Mouse (Mus musculus): Measurements from ENCODE around the gene Gck. TPM values are rescaled to one million over a fixed set of nuclear protein-coding genes. Genes with fewer than 3 reads are reported as not detected.

Gene Gck
- polyA plus RNA-seq, 1 experiment from 2014 or later: 0.84 TPM

- H3K4me2 ChIP-seq: peak within 1 kb of the TSS; percentile 87
- WGBS: 1% methylated on average over 71 of the region's 71 CpGs
- no peaks in the 10 kb centered on the region for H3K27me3 ChIP-seq (ENCODE audit: insufficient read depth, low read length)
- ATAC-seq (ENCODE audit: insufficient read depth): peak; percentile 97
- peak within 1 kb of the TSS; percentile 91 for H3K9ac ChIP-seq
- peak within 1 kb of the TSS; percentile 96 for H3K4me3 ChIP-seq (ENCODE audit: low read depth, low read length)
- no peak for TF ChIP-seq CTCF (IDR thresholded peaks at IDR 0.05; ENCODE audit: low read depth)
- no peaks in the 10 kb centered on the region for H3K9me3 ChIP-seq (ENCODE audit: low read depth, low read length)
- DNase-seq: peak; percentile 99
- peaks cover 12% of the 10 kb centered on the region for H3K36me3 ChIP-seq (ENCODE audit: insufficient read depth)
- peak within 1 kb of the TSS; percentile 92 for H3K27ac ChIP-seq (ENCODE audit: low read depth)
- H3K4me1 ChIP-seq (ENCODE audit: insufficient read depth): peaks cover 8% of the 10 kb centered on the region
These were observed 5.8 kb upstream of the Gck start, which contains the start of gene Ykt6 for GRCm38 (mm10) chr11:5955546-5956276. Gene Ykt6 (plus strand): TSS chr11:5955693.

- Histone ChIP-seq H3K9ac (peak overlapping the region; percentile 91), H3K36me3 (ENCODE audit: insufficient read depth) (peaks cover 7% of the 10 kb centered on the region; the same call in 1 of the 2 replicates), H3K4me1 (ENCODE audit: insufficient read depth) (peaks cover 8% of the 10 kb centered on the region), H3K9me3 (ENCODE audit: low read depth, low read length) (no peaks in the 10 kb centered on the region), H3K4me2 (peak overlapping the region; percentile 87), H3K27ac (ENCODE audit: low read depth) (peak overlapping the region; percentile 92), H3K27me3 (ENCODE audit: insufficient read depth, low read length) (no peaks in the 10 kb centered on the region), H3K4me3 (ENCODE audit: low read depth, low read length) (peak overlapping the region; percentile 96)
- ATAC-seq (ENCODE audit: insufficient read depth) (peak; percentile 69), DNase-seq (peak; percentile 72)
- peak; percentile 57 for TF ChIP-seq CTCF (IDR thresholded peaks at IDR 0.05; ENCODE audit: low read depth)
- WGBS: 3% methylated on average over 7 of the region's 7 CpGs
These were observed 5.2 kb upstream of the Gck start for GRCm38 (mm10) chr11:5954965-5955504.

- Histone ChIP-seq H3K36me3 (ENCODE audit: insufficient read depth) (peaks cover 5% of the 10 kb centered on the region; the same call in 1 of the 2 replicates), H3K9me3 (ENCODE audit: low read depth, low read length) (no peaks in the 10 kb centered on the region), H3K4me2 (peak overlapping the region; percentile 87; the same call in 1 of the 2 replicates), H3K27me3 (ENCODE audit: insufficient read depth, low read length) (no peaks in the 10 kb centered on the region), H3K4me3 (ENCODE audit: low read depth, low read length) (no peak overlapping the region), H3K9ac (no peak overlapping the region), H3K27ac (ENCODE audit: low read depth) (no peak overlapping the region), H3K4me1 (ENCODE audit: insufficient read depth) (peaks cover 8% of the 10 kb centered on the region)
- DNase-seq (no peak), ATAC-seq (ENCODE audit: insufficient read depth) (no peak)
- WGBS: 71% methylated on average over 5 of the region's 5 CpGs
- no peak for TF ChIP-seq CTCF (IDR thresholded peaks at IDR 0.05; ENCODE audit: low read depth)
These were observed 4.6 kb upstream of the Gck start for GRCm38 (mm10) chr11:5954435-5954834.

- H3K27ac ChIP-seq (ENCODE audit: low read depth): no peak overlapping the region
- WGBS: 31% methylated on average over 8 of the region's 8 CpGs
- H3K9ac ChIP-seq: no peak overlapping the region
- TF ChIP-seq CTCF (IDR thresholded peaks at IDR 0.05; ENCODE audit: low read depth): peak; percentile 37
- ATAC-seq (ENCODE audit: insufficient read depth) (no peak), DNase-seq (peak; percentile 71)
- H3K4me2 ChIP-seq: no peak overlapping the region
- H3K36me3 ChIP-seq (ENCODE audit: insufficient read depth): no peaks in the 10 kb centered on the region
- H3K4me3 ChIP-seq (ENCODE audit: low read depth, low read length): no peak overlapping the region
- H3K9me3 ChIP-seq (ENCODE audit: low read depth, low read length): no peaks in the 10 kb centered on the region
- H3K4me1 ChIP-seq (ENCODE audit: insufficient read depth): peaks cover 14% of the 10 kb centered on the region
- no peaks in the 10 kb centered on the region for H3K27me3 ChIP-seq (ENCODE audit: insufficient read depth, low read length)
These were observed 3.4 kb upstream of the Gck start for GRCm38 (mm10) chr11:5953130-5953765.

- no peaks in the 10 kb centered on the region for H3K36me3 ChIP-seq (ENCODE audit: insufficient read depth)
- no peaks in the 10 kb centered on the region for H3K9me3 ChIP-seq (ENCODE audit: low read depth, low read length)
- no peak overlapping the region for H3K27ac ChIP-seq (ENCODE audit: low read depth)
- no peak for TF ChIP-seq CTCF (IDR thresholded peaks at IDR 0.05; ENCODE audit: low read depth)
- 31% methylated on average over 5 of the region's 5 CpGs for WGBS
- ATAC-seq (ENCODE audit: insufficient read depth) (no peak), DNase-seq (peak; percentile 62)
- H3K4me3 ChIP-seq (ENCODE audit: low read depth, low read length): no peak overlapping the region
- peaks cover 14% of the 10 kb centered on the region for H3K4me1 ChIP-seq (ENCODE audit: insufficient read depth)
- no peak overlapping the region for H3K4me2 ChIP-seq
- H3K9ac ChIP-seq: no peak overlapping the region
- H3K27me3 ChIP-seq (ENCODE audit: insufficient read depth, low read length): no peaks in the 10 kb centered on the region
These were observed 2.6 kb upstream of the Gck start for GRCm38 (mm10) chr11:5952501-5952900.

GRCm38 (mm10) chr11:5948546-5949250 is 1.2 kb downstream of the Gck start:
- H3K4me3 ChIP-seq (ENCODE audit: low read depth, low read length): no peak overlapping the region
- H3K9me3 ChIP-seq (ENCODE audit: low read depth, low read length): no peaks in the 10 kb centered on the region
- H3K27ac ChIP-seq (ENCODE audit: low read depth): no peak overlapping the region; the same call in 1 of the 2 replicates
- TF ChIP-seq CTCF (IDR thresholded peaks at IDR 0.05; ENCODE audit: low read depth): no peak
- DNase-seq: no peak
- 35% methylated on average over 9 of the region's 10 CpGs for WGBS
- no peak for ATAC-seq (ENCODE audit: insufficient read depth)
- H3K36me3 ChIP-seq (ENCODE audit: insufficient read depth): no peaks in the 10 kb centered on the region
- peaks cover 6% of the 10 kb centered on the region; the same call in 1 of the 2 replicates for H3K4me1 ChIP-seq (ENCODE audit: insufficient read depth)
- H3K4me2 ChIP-seq: peak overlapping the region; percentile 23; the same call in 1 of the 2 replicates
- no peaks in the 10 kb centered on the region for H3K27me3 ChIP-seq (ENCODE audit: insufficient read depth, low read length)
- no peak overlapping the region; the same call in 1 of the 2 replicates for H3K9ac ChIP-seq
